Mouse (Mus musculus): ENCODE measurements around the gene Rpia.

- TF ChIP-seq CTCF (IDR thresholded peaks at IDR 0.05) = no peak
- TF ChIP-seq EP300 (IDR thresholded peaks at IDR 0.05) = no peak
Observed at GRCm38 (mm10) chr6:70812526-70812895, 20.5 kb upstream of the Rpia start.

Data from lung, postnatal 0 days (tissue).